Mouse (Mus musculus) E14TG2a.4 (cell line): ENCODE measurements around the gene Ubap1.

Experiments
- CTCF ChIP-seq: conservative IDR thresholded peaks from 2 replicates; pipeline ENCODE4 v1.5.1; 2014; ENCODE audit warnings: low read length
- NANOG ChIP-seq: IDR thresholded peaks from 2 replicates; pipeline ENCODE4 v1.6.1; 2014; ENCODE audit warnings: borderline replicate concordance, low read length, mixed read lengths

- TF ChIP-seq CTCF (no peak), NANOG (no peak)
Observed at GRCm38 (mm10) chr4:41313722-41314121, 35.1 kb upstream of the Ubap1 start.
